Mouse (Mus musculus): ENCODE results near the gene Rbm4b. TPM values are rescaled to one million over a fixed set of nuclear protein-coding genes. Genes with fewer than 3 reads are reported as not detected.

Gene Rbm4b
- polyA plus RNA-seq, 1 experiment, result 11.9 TPM

GRCm38 (mm10) chr19:4813015-4813414 is 56.7 kb downstream of the Rbm4b start:
- Histone ChIP-seq H3K4me3 (ENCODE audit: insufficient read depth, low read length) (no peak overlapping the region), H3K27ac (ENCODE audit: insufficient read depth, low read length) (no peak overlapping the region), H3K4me1 (ENCODE audit: control insufficient read depth, insufficient read depth, low read length) (peaks cover 5% of the 10 kb centered on the region)
- TF ChIP-seq CTCF (IDR thresholded peaks at IDR 0.05; ENCODE audit: borderline replicate concordance, insufficient read depth, low read length) (peak; percentile 27; the same call in 1 of the 2 replicates), POLR2A (IDR thresholded peaks at IDR 0.05; ENCODE audit: low read depth, low read length) (no peak)

Other genes with a start within 250 kb of the Rbm4b start
- gene Pcx, start 246.0 kb upstream of the Rbm4b start, polyA plus RNA-seq (2011; ENCODE audit: insufficient read length, low read depth, missing spikeins), result 16.4 and 17.3 TPM in 2 replicates
- gene Lrfn4, start 140.8 kb upstream of the Rbm4b start, polyA plus RNA-seq (2011; ENCODE audit: insufficient read length, low read depth, missing spikeins), result 20.2 and 20.3 TPM in 2 replicates
- gene Rce1, start 130.9 kb upstream of the Rbm4b start, polyA plus RNA-seq (2011; ENCODE audit: insufficient read length, low read depth, missing spikeins), result 24.9 and 27.5 TPM in 2 replicates
- gene Gm960, start 57.8 kb upstream of the Rbm4b start, polyA plus RNA-seq (2011; ENCODE audit: insufficient read length, low read depth, missing spikeins), result 0.50 TPM in 1 of 2 replicates, not detected in the other
- gene Sptbn2, start 45.3 kb upstream of the Rbm4b start, polyA plus RNA-seq (2011; ENCODE audit: insufficient read length, low read depth, missing spikeins), result not detected in 2 replicates
- gene Rbm4, start 37.4 kb downstream of the Rbm4b start, polyA plus RNA-seq (2011; ENCODE audit: insufficient read length, low read depth, missing spikeins), result 39.8 and 48.3 TPM in 2 replicates
- 7.8 and 16.1 TPM in 2 replicates for gene Gm21992, start 55.1 kb downstream of the Rbm4b start, polyA plus RNA-seq (2011; ENCODE audit: insufficient read length, low read depth, missing spikeins)
- gene Rbm14, start 55.1 kb downstream of the Rbm4b start, polyA plus RNA-seq (2011; ENCODE audit: insufficient read length, low read depth, missing spikeins), result 33.4 and 33.6 TPM in 2 replicates
- gene Ccs, start 82.8 kb downstream of the Rbm4b start, polyA plus RNA-seq (2011; ENCODE audit: insufficient read length, low read depth, missing spikeins), result 43.3 and 48.7 TPM in 2 replicates
- 0.26 TPM in 1 of 2 replicates, not detected in the other for gene Ccdc87, start 82.9 kb downstream of the Rbm4b start, polyA plus RNA-seq (2011; ENCODE audit: insufficient read length, low read depth, missing spikeins)
- 20.3 and 23.5 TPM in 2 replicates for gene Ctsf, start 98.6 kb downstream of the Rbm4b start, polyA plus RNA-seq (2011; ENCODE audit: insufficient read length, low read depth, missing spikeins)
- 1.4 and 1.5 TPM in 2 replicates for gene Actn3, start 121.4 kb downstream of the Rbm4b start, polyA plus RNA-seq (2011; ENCODE audit: insufficient read length, low read depth, missing spikeins)
- 9.5 and 11.1 TPM in 2 replicates for gene Zdhhc24, start 122.2 kb downstream of the Rbm4b start, polyA plus RNA-seq (2011; ENCODE audit: insufficient read length, low read depth, missing spikeins)
- 1.7 and 4.0 TPM in 2 replicates for gene Bbs1, start 150.1 kb downstream of the Rbm4b start, polyA plus RNA-seq (2011; ENCODE audit: insufficient read length, low read depth, missing spikeins)
- 74.9 and 81.0 TPM in 2 replicates for gene Dpp3, start 171.8 kb downstream of the Rbm4b start, polyA plus RNA-seq (2011; ENCODE audit: insufficient read length, low read depth, missing spikeins)
- 0.99 and 2.5 TPM in 2 replicates for gene Peli3, start 186.6 kb downstream of the Rbm4b start, polyA plus RNA-seq (2011; ENCODE audit: insufficient read length, low read depth, missing spikeins)
- 67.0 and 81.9 TPM in 2 replicates for gene Mrpl11, start 205.7 kb downstream of the Rbm4b start, polyA plus RNA-seq (2011; ENCODE audit: insufficient read length, low read depth, missing spikeins)
- 4.5 and 7.4 TPM in 2 replicates for gene Npas4, start 233.8 kb downstream of the Rbm4b start, polyA plus RNA-seq (2011; ENCODE audit: insufficient read length, low read depth, missing spikeins)